Mouse (Mus musculus) hindbrain, embryonic 16.5 days (tissue): ENCODE data around the gene March6. TPM values are rescaled to one million over a fixed set of nuclear protein-coding genes. Genes with fewer than 3 reads are reported as not detected.

Experiments
- ATAC-seq: fragments of 200-750 bp; cut with Nextera tagmentation; 2 replicates; pipeline ENCODE4 v1.8.0; 2017; ENCODE audit warnings: moderate TSS enrichment, moderate library complexity
- H3K27ac ChIP-seq: fragments of 300-500 bp; sonication (generic); 2 replicates; pipeline ENCODE4 v1.5.1; 2014; ENCODE audit warnings: low read depth, mild to moderate bottlenecking, control low read depth, low read length, moderate library complexity
- H3K27me3 ChIP-seq: fragments of 300-500 bp; sonication (generic); replicated peaks from 2 replicates; pipeline ENCODE4 v1.6.1; 2014; ENCODE audit warnings: low read length; ENCODE audit not compliant: control insufficient read depth, insufficient read depth
- H3K36me3 ChIP-seq: fragments of 300-500 bp; sonication (generic); 2 replicates; pipeline ENCODE4 v1.6.1; 2014; ENCODE audit warnings: mild to moderate bottlenecking, low read length, moderate library complexity, mixed read lengths; ENCODE audit not compliant: control insufficient read depth, insufficient read depth
- H3K4me1 ChIP-seq: fragments of 300-500 bp; sonication (generic); 2 replicates; pipeline ENCODE4 v1.6.1; 2014; ENCODE audit warnings: low read depth, low read length; ENCODE audit not compliant: control insufficient read depth, insufficient read depth
- H3K4me2 ChIP-seq: fragments of 300-500 bp; sonication (generic); 2 replicates; pipeline ENCODE4 v1.6.1; 2014; ENCODE audit warnings: mild to moderate bottlenecking, low read length, control low read depth, moderate library complexity
- H3K4me3 ChIP-seq: fragments of 300-500 bp; sonication (generic); 2 replicates; pipeline ENCODE4 v1.5.1; 2014; ENCODE audit warnings: mild to moderate bottlenecking, low read length, control low read depth, moderate library complexity
- H3K9ac ChIP-seq: fragments of 300-500 bp; sonication (generic); 2 replicates; pipeline ENCODE4 v1.6.1; 2014; ENCODE audit warnings: low read depth, mild to moderate bottlenecking, control low read depth, low read length, moderate library complexity
- H3K9me3 ChIP-seq: fragments of 300-500 bp; sonication (generic); 2 replicates; pipeline ENCODE4 v1.6.1; 2014; ENCODE audit warnings: mild to moderate bottlenecking, low read length, moderate library complexity; ENCODE audit not compliant: control insufficient read depth
- WGBS: fragments of 180-500 bp; shearing (Covaris S2); extraction: QIAGEN DNeasy Blood & Tissue Kit; methylation state at CpG from one replicate; pipeline ENCODE4 v1.1.7; 2014; 5-methylcytosine and 5-hydroxymethylcytosine counted together
- polyA plus RNA-seq: library from polyadenylated mRNA; unstranded; fragments of >200 nt; fragmentation: Nextera tagmentation; extraction: Ambion mirVana; gene quantifications from 2 replicates; pipeline ENCODE4 v1.2.1, GENCODE M21; 2015

Gene March6
- polyA plus RNA-seq, 1 experiment from 2014 or later, result 68.3 TPM

- H3K36me3 ChIP-seq, result no peaks in the 10 kb centered on the region
- H3K4me3 ChIP-seq, result no peak overlapping the region
- no peak for ATAC-seq
- WGBS, result 77% methylated on average over 5 of the region's 5 CpGs
- H3K27me3 ChIP-seq, result no peaks in the 10 kb centered on the region
- H3K9ac ChIP-seq, result no peak overlapping the region
- peaks cover 2% of the 10 kb centered on the region for H3K4me1 ChIP-seq
- H3K4me2 ChIP-seq, result no peak overlapping the region
- no peaks in the 10 kb centered on the region for H3K9me3 ChIP-seq
- no peak overlapping the region for H3K27ac ChIP-seq
Measured at GRCm38 (mm10) chr15:31547421-31547820, 16.6 kb upstream of the March6 start.

GRCm38 (mm10) chr15:31546291-31546690 lies 15.4 kb upstream of the March6 start:
- no peak overlapping the region for H3K4me3 ChIP-seq
- no peak for ATAC-seq
- no peak overlapping the region for H3K9ac ChIP-seq
- H3K4me2 ChIP-seq, result no peak overlapping the region
- H3K4me1 ChIP-seq, result peaks cover 8% of the 10 kb centered on the region
- H3K36me3 ChIP-seq, result no peaks in the 10 kb centered on the region
- no peaks in the 10 kb centered on the region for H3K9me3 ChIP-seq
- no peak overlapping the region for H3K27ac ChIP-seq
- 83% methylated on average over 6 of the region's 6 CpGs for WGBS
- H3K27me3 ChIP-seq, result no peaks in the 10 kb centered on the region

GRCm38 (mm10) chr15:31545058-31545457 lies 14.2 kb upstream of the March6 start:
- no peak for ATAC-seq
- WGBS, result 70% methylated on average over 1 of the region's 1 CpGs
- H3K4me1 ChIP-seq, result peaks cover 8% of the 10 kb centered on the region
- no peaks in the 10 kb centered on the region for H3K27me3 ChIP-seq
- no peak overlapping the region for H3K9ac ChIP-seq
- no peaks in the 10 kb centered on the region for H3K9me3 ChIP-seq
- H3K27ac ChIP-seq, result no peak overlapping the region
- H3K4me2 ChIP-seq, result no peak overlapping the region
- no peaks in the 10 kb centered on the region for H3K36me3 ChIP-seq
- H3K4me3 ChIP-seq, result no peak overlapping the region

- Histone ChIP-seq H3K4me3 (no peak overlapping the region), H3K36me3 (no peaks in the 10 kb centered on the region), H3K27me3 (no peaks in the 10 kb centered on the region), H3K4me1 (peaks cover 8% of the 10 kb centered on the region), H3K9ac (no peak overlapping the region), H3K4me2 (no peak overlapping the region), H3K27ac (no peak overlapping the region), H3K9me3 (no peaks in the 10 kb centered on the region)
- WGBS, result 15% methylated on average over 3 of the region's 3 CpGs
- no peak for ATAC-seq
Measured at GRCm38 (mm10) chr15:31543246-31543645, 12.4 kb upstream of the March6 start.

GRCm38 (mm10) chr15:31542013-31542958 lies 11.4 kb upstream of the March6 start:
- WGBS, result 7% methylated on average over 10 of the region's 10 CpGs
- Histone ChIP-seq H3K27ac (no peak overlapping the region), H3K9me3 (no peaks in the 10 kb centered on the region), H3K4me3 (no peak overlapping the region), H3K36me3 (no peaks in the 10 kb centered on the region), H3K4me2 (0 out of 2 replicates have a peak overlapping the region, but pooled peaks have one; percentile 14), H3K4me1 (peaks cover 8% of the 10 kb centered on the region), H3K9ac (no peak overlapping the region), H3K27me3 (no peaks in the 10 kb centered on the region)
- ATAC-seq, result no peak

- peaks cover 11% of the 10 kb centered on the region for H3K4me1 ChIP-seq
- no peak overlapping the region for H3K4me2 ChIP-seq
- H3K36me3 ChIP-seq, result no peaks in the 10 kb centered on the region
- H3K27ac ChIP-seq, result no peak overlapping the region
- H3K4me3 ChIP-seq, result no peak overlapping the region
- ATAC-seq, result no peak
- no peaks in the 10 kb centered on the region for H3K9me3 ChIP-seq
- 67% methylated on average over 1 of the region's 1 CpGs for WGBS
- H3K27me3 ChIP-seq, result no peaks in the 10 kb centered on the region
- no peak overlapping the region for H3K9ac ChIP-seq
Measured at GRCm38 (mm10) chr15:31540513-31540802, 9.6 kb upstream of the March6 start.

- Histone ChIP-seq H3K4me1 (peaks cover 11% of the 10 kb centered on the region), H3K27ac (no peak overlapping the region), H3K9ac (no peak overlapping the region), H3K4me2 (no peak overlapping the region), H3K36me3 (no peaks in the 10 kb centered on the region), H3K27me3 (no peaks in the 10 kb centered on the region), H3K4me3 (no peak overlapping the region), H3K9me3 (no peaks in the 10 kb centered on the region)
- no peak for ATAC-seq
- 75% methylated on average over 9 of the region's 9 CpGs for WGBS
Measured at GRCm38 (mm10) chr15:31539643-31540512, 9.0 kb upstream of the March6 start.

GRCm38 (mm10) chr15:31538346-31538745 lies 7.5 kb upstream of the March6 start:
- ATAC-seq, result no peak
- Histone ChIP-seq H3K36me3 (no peaks in the 10 kb centered on the region), H3K27me3 (no peaks in the 10 kb centered on the region), H3K9me3 (no peaks in the 10 kb centered on the region), H3K27ac (no peak overlapping the region), H3K4me2 (no peak overlapping the region), H3K4me3 (no peak overlapping the region), H3K4me1 (peaks cover 11% of the 10 kb centered on the region), H3K9ac (no peak overlapping the region)
- 83% methylated on average over 3 of the region's 3 CpGs for WGBS

GRCm38 (mm10) chr15:31537706-31538105 lies 6.9 kb upstream of the March6 start:
- ATAC-seq, result no peak
- Histone ChIP-seq H3K9ac (no peak overlapping the region), H3K9me3 (no peaks in the 10 kb centered on the region), H3K27ac (no peak overlapping the region), H3K4me3 (no peak overlapping the region), H3K27me3 (no peaks in the 10 kb centered on the region), H3K4me1 (peaks cover 11% of the 10 kb centered on the region), H3K36me3 (no peaks in the 10 kb centered on the region), H3K4me2 (no peak overlapping the region)
- 96% methylated on average over 2 of the region's 2 CpGs for WGBS
